Mouse (Mus musculus) cerebellum, adult 9-10 months (tissue): ENCODE results near the gene Hand1.
"Not testable (repeated sequence)": the region's sequence is repeated elsewhere in the genome, so short reads cannot be mapped to it uniquely, and the experiment has no call there.

ENCODE experiments used
- DNase-seq: peaks from one replicate; pipeline ENCODE4 v3.0.0; 2022

Gene Hand1

DNA sequence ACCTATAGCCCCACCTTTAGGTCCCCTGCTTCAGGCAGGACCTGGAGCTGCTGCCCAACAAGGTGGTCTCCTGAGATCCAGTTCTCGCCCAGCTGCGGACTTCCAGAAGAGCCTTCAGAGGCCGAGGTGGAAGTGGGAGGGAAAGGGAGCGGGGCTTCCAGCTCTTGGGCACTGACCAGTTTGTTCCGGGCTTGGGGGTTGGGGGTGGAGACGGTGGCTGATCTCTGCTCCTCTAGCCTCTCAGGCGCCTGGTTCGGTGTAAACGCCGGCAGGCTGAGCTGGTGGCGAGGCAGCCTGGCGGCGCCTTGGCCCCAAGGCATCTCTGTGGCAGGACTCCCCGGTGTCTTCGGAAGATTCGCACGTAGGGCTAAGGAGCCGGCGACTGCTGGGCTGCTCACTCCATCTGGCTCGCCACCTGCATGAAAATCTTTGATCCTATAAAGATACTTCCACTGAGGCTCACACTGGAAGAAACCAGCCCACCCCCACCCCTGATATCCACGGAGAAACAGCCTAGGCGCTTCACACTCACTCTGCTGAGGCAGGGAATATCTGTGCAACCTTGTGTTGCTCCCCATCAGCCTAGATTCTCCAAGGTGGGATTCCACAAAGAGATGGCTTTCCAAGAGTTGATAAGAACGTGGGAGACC is at the start of gene Hand1:
Gene Hand1, minus strand, starts transcription at position 267 of the 650 bp plus-strand sequence.
- no peak for DNase-seq

DNA sequence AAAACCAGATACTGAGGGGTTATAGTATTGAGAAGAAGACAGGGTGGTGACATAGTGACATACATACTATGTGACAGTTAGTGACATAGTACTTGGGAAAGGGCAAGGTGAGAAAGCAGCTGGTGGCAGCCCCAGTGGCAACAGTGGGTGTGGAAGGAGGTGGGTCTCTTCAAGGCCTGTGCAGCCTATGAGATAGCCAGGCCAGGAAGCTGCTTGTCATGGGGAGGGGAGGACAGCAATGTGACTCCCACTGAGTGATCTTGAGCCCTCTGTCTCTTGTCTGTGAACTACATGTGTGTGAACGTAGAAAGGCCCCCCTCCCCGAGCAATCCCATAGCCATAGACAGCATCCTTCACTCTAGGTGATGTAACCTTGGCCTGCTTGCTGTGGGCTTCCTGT is 43.5 kb upstream of the Hand1 start:
- DNase-seq: no peak

DNA sequence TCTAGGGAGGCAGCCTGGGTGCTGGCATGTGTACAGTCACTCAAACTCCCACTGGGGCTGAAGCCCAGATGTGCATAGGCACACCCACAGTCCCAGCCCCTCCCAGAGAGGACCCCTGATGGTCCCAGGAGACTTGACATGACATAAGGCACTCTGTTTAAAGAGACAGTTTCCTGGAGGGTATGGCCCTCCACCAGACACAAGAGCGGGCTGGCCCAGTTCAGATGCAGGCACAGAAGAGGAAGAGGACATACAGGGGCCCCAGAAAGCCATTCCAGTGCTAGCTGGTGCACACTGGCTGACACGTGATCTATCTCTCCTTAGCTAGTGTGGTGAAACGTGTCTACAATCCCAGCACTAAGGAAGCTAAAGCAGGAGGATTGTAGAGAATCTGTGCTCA is 40.4 kb upstream of the Hand1 start:
- DNase-seq: no peak

DNA sequence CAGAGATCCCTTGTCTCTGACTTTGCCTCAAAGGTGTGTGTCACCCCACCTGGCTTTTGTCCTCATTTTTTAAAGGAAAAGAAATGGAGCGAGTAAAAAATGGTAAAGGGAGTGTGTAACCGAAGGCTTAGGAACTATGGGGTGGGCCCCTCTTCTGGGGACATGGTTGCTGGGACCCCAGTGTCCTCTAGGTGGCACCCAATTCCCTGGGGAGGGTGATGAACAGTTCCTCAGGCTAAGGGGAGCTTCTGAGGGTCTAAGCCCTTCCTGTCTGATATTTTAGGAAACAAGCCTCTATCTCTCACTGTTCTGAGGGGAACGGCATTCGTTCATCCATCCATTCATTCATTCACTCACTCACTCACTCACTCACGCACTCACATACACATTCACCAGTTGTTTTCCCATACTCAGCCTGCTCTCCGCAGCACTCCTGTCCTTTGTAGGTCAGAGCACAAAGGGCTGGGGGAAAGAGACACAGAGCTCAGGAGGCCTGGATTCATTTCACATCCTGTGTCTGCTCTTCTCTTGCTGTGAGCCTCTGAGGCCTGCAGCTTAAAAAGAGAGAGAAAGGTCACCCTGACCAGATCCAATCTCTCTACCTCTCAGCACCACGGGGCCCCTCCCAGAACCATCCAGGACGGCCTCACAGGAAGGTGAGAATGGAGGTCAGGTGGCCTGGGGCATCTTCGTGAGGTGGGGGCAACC is 36.3 kb upstream of the Hand1 start:
- DNase-seq: no peak

DNA sequence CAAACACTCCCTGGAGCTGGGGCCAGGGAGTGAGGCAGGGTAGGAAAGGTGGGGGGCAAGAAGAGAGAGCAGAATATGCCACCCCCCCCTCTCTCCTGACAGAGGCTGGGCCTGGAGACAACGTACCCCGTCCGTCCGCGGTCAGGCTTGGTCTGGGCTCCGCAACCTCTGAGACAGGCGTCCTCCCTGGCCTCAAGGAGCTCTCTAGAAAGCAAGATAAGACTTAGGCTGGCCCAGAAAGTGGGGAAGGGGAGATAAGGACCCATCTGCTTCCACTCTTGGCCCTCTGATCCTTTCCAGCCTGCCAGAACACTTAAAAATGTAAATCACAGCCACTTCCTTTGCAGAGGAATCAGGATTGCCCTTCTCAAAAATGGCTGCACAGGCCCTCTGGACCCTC is 33.8 kb upstream of the Hand1 start:
- DNase-seq: no peak

DNA sequence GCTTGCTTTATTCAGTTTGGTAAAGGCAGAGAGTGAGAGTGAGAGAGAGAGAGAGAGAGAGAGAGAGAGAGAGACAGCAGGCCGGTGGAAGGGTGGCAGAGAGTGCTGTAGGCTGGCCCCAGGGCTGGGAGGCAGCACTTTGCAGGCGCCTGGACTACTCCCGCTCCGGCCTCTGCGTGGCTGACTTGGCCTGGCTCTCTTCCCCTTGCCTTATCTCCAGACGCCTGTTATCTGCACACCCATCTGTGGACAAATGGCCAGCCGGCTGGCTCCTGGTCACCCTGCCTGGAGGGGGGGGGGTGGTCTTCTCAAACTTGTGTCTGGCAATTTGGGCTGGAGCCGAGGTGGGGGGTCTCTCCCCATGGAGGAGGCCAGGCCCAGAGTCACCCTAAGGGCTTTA is 32.0 kb upstream of the Hand1 start:
- no peak for DNase-seq

DNA sequence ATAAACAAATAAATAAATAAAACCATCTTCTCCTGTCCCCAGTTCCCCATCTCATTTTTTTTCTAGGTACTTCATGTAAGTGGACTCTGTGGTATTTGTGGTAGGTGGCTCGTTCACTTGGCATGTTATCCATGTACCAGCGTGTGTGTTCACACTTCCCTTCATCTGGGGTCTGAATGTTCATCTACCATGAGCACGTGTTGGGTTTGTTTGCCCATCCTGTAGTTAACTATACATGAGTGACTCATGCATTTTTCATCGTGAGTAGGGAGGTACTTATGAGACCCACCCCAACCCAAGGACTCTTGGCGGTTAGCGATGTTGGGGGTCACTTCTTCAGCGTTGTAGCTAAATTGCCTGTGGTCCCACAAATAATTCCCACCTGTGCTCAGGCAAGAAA is 29.5 kb upstream of the Hand1 start:
- DNase-seq: no peak

DNA sequence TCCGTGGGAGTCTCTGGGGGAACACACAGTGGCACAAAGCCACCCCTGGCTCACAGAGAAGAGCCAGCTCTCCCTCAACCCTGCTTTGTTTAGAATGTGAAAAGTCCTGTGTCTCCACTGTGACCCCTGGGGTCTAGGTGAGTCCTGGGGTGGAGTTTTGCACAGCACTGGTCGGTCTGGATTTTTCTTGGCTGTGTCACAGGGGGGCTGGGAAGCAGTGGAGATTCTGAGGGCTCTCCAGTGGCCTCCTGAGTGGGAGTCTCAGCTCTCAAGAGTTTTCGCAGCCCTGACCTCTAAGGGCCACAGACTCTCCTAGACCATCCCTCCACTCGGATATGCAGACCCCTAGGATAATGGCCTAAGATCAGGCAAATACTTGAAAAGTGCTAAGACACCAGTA is 25.1 kb upstream of the Hand1 start:
- no peak for DNase-seq

DNA sequence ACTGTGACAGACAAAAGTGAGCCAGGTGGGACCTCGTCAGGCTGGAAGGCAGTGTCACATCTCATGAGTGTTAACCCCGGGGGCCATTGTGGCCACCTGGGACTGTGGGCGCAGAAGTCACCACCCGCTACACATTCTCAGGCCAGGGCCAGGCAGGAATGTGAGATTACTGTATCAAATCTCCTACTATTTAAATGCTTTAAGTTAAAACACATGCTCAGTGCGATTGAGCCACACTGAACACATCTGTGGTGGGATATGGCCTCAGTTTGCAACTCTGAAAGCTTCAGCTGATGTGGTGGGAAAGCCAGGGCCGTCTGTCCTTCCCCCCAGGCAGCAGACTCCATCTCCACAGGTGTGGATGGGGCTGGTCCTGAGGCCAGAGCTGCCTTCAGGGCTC is 21.0 kb upstream of the Hand1 start:
- DNase-seq: no peak

DNA sequence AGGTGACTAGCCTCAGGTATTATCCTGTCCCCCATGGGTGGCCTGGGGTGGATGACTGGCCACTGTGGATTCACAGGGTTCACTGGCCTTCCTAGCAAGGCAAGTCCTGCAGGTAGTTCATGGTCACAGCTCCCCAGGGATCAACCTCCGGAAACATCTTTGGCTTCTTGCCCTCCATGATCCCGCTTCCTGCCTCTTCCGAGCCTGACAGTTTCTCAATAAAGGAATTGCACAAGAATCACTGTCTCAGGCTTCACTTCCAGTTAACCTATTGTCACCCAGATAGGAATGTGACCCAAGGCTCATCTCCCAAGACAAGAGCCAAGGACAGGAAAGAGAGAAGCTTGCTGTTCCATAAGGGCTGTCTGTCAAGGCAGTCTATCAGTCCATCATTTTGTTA is 18.3 kb upstream of the Hand1 start:
- DNase-seq: no peak

DNA sequence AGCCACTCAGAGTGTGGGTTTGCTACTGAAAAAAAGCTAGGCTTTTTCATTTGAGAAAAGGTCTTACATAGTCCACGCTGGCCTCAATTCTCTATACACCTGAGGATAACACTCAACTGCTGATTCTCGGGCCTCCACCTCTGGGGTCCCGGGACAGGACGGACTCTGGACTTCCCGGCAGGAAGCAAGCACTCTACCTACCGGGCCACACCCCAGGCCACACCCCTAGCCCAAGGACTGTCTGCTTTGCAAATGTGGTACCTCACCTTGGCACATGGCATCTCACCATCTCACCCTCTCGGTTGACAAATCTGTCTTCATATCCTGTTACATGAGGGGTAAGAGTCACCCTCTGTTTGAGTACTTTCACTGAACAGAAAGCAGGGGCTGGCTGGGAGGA is 17.7 kb upstream of the Hand1 start:
- no peak for DNase-seq

DNA sequence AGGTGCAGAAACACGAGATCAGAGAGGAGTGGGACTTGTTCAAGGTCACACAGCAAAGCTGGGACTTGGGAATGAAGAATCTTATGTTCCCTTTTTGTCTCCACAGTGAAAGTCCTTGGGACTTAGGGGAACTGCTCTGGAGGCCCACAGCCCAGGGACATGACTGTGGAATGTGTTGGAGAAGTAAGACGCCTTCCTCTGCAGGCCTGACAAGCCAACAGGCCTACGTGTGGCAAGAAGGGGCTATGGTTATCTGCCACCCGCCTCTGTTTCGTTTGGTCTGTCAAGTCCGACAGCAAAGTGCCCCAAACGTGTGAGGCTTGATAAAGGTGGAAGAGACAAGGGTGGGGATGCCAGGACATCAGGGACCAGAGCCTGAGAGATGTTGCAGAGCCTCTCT is 14.8 kb upstream of the Hand1 start:
- no peak for DNase-seq

DNA sequence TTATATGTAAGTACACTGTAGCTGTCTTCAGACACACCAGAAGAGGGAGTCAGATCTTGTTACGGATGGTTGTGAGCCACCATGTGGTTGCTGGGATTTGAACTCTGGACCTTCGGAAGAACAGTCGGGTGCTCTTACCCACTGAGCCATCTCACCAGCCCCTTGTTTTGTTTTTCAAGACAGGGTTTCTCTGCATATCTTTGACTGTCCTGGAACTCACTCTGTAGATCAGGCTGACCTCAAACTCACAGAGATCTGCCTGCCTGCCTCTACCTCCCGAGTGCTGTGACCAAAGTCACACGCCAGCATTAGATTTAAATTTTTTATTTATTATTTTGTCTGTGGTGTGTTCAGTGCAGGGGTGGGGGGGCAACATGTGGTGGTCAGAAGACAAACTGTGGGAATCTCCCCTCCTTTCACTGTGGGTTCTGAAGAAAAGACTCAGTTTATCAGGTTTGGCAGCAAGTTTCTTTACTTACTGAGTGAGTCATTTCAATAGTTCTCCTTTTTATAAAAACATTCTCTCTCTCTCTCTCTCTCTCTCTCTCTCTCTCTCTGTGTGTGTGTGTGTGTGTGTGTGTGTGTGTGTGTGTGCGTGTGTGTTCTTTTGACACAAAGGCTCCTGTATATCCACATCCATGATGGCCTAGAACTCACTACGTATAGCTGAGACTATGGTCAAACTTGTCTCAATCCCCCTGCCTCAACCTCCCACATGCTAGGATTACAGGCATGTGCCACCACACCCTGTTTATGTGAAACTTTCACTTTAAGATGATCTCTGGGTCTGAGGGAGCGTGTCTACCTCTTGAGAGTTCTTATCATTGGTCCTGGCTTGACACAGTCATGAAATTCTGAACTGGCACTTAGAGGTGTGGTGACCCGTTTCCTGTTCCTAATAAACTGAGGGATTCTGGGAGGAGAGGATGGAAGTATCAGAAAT is 14.1 kb upstream of the Hand1 start:
- DNase-seq: not testable (repeated sequence)

DNA sequence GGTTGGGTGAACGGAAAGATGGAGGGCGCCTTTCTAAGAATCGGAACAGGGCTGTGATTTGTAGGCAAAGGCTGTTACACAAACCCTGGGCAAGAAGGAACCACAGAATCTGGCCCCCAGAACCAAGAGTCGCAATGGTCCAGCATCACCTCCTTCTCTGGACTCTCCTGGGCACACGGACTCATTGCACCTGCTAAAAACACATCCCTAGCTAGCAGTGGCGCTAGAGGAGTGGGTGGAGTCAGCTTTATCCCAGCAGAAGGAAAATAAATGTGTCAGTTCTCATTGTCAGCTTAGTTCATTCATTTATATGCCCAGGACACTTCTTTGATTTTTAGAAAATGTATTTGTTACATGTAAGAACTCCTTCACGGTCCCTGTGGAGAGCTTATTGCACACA is 8.8 kb upstream of the Hand1 start:
- no peak for DNase-seq

DNA sequence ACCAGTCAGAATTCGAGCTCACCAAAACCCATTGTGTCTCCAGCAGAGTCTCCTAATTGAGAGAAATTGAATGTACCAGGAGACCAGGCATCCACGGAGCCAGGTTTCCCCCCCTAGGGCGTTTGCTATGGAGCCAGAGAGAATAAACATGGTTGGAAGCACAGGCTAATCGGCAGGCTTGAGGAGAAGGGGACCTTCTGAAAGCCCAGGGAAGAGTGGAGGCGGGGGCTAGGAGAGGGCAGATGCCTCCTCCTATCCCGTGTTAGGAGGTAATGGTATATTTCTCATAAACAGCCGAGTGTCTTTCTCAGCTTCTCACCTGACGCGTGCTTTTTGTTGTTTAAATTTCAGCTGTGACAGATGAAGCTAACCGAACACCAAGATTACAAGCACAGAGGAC is 8.4 kb upstream of the Hand1 start:
- no peak for DNase-seq

DNA sequence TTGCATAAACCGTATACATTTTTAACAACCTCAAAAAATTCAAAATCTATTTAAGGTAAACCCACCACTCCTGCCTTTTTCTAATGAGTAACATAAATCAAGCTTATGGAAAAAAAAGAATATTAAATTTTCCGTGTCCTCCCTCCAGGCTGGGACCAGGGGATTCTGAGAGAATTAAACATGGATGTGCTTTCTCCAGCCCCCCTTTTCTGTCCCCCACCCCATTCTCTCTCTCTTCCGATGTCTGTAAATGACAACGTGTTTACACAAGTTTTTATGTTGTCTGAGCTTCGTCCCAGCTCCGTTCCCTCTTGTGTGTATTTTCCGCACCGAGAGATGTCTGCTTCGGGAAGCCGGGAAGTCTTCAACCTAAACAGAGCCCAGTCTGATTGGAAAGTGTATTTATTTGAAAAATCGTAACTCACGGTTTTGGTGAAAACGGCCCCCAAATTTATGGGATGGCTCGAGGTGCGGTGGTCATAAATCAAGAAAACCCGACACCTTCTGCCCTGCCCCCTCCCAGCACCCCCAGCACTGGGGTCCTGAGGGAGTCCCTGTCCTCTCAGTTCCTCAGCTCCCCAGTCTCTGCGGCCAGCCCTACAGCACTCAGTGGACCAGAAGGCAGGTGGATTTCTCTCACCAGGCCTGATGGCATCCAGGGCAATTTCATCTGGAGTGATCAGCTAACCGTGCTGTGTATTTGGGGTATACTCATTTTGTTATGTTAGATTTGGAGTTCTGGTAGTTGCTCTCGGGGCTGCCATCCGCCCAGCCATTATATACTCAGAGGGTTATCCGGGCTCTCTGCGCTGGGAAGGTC is 5.5 kb upstream of the Hand1 start:
- DNase-seq: no peak

DNA sequence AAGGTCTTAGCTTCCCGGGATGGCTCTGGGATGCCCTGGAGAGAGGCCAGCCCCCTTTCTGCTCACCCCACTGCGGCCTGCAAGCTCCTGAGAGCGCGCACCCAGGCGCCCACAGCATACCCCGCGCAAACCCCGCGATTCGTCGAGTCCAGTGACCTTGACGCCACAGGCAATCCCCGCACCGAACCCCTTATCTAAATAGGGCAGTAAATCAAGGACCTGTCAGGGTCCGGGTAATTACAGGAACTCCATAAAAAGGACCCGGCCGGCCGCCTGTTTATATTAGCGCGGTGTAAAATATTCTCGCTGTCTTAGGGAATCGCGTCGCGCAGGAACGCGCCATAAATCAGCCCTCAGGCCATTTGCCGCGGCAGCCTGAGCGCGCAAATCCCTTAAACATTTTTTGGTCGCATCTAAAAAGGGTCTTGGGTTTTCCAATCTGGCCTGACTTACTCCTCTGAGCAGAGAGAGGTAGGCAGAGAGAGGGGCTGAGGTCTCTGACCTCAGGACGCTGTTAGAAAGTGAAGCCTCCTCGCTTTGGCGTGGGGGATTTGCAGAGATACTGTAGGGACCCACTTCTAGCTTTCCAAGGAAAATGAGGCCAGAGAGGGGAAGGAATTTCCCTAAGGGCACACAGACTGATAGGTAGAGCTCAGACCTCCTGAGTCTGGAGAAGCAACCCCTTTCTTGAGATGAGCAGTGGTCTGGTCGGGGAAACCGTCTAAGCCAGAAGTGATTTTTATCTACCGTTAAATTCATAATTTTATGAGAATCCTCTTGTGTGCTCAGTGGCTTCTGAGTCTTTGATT is 4.5 kb upstream of the Hand1 start:
- DNase-seq: no peak

DNA sequence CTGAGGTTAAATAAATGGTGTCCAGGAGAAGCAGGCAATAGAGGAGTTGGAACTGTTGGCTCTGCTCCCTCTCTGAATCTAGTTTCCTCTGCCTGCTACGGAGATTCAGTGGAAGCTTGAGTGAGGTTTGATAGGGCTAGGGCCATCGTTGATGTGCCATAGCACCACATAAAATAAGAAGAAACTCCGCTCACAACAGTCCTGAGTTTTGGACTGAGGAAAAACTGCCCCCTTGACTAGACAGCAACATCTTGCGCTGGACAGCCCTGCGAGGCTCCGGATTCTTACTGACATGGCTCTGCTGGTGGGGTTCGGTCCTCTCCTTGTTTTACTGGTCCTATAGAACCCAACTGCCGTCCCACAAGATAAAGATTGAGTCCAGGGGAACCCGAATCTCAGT is 3.8 kb upstream of the Hand1 start:
- no peak for DNase-seq

DNA sequence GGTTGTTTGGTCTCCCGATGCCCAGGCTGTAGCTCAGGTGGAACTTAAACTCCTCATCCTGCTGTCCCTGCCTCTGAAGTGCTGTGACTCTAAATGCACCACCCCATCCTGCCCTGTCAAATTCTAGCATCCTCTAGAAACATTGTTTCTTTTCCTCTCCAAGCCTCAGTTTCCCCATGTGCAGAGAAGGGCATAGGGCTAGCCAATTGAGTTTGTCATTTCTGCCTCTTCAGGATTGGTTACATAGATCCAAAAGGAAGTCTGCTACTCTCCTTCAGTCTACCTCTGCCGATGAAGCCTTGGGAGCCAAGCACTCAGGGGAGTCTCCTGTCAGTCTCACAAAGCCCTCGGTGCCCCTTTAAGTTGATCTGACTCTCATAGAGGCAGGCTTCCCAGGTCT is 3.3 kb upstream of the Hand1 start:
- no peak for DNase-seq

DNA sequence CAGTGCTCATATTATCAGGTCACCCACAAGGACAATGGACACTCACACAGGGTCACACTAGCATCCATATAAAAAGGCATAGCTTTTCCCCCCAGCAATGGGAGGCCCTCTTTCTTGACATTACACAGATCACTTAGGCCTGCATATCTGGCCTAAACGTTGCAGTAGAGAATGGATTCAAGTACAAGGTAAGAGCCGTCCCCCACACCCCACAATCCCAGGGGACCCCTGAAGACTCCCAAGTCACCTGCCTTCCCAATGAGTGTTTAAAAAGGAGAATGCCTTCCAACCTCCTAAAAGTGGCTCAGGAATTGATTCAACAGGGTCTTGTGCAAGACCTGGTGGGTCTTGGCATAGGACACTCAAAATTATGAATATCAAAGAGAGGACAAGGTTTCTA is 2.7 kb upstream of the Hand1 start:
- DNase-seq: no peak

DNA sequence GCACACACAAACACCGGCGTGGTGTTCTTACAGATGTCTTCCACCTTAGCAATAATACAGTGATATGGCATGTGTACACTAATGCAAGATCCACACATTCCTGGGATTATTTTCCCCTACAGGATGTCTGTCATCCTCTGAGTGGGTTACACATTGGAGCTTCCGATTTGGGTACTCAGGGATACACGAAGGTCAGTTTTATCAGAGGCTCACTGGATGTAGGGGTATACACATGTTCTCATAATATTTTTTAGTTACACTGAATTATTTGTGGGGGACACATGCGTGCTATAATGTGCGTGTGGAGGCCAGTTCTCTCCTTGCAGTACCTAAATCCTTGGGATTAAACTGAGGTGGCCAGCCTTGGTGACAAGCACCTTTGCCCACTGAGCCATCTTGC is 1.4 kb upstream of the Hand1 start:
- no peak for DNase-seq
